Mouse (Mus musculus) limb, embryonic 14.5 days (tissue): ENCODE results near the gene Parp16. TPM values are rescaled to one million over a fixed set of nuclear protein-coding genes. Genes with fewer than 3 reads are reported as not detected.

ENCODE experiments used
- ATAC-seq: fragments of 200-750 bp; cut with Nextera tagmentation; 2 replicates; pipeline ENCODE4 v1.8.0; 2017; ENCODE audit warnings: low read depth, moderate number of reproducible peaks, moderate TSS enrichment; ENCODE audit not compliant: low FRiP score
- DNase-seq: peaks from one replicate; pipeline ENCODE4 v3.0.0-alpha.2; 2015; ENCODE audit warnings: low spot score
- H3K27ac ChIP-seq: fragments of 300-500 bp; sonication (generic); replicated peaks from 2 replicates; pipeline ENCODE4 v1.5.1; 2014; ENCODE audit warnings: low read depth, mild to moderate bottlenecking, low read length, moderate library complexity, mixed read lengths
- H3K27me3 ChIP-seq: fragments of 300-500 bp; sonication (generic); 2 replicates; pipeline ENCODE4 v1.6.1; 2014; ENCODE audit warnings: low read length, mixed read lengths; ENCODE audit not compliant: control insufficient read depth, insufficient read depth
- H3K36me3 ChIP-seq: fragments of 300-500 bp; sonication (generic); 2 replicates; pipeline ENCODE4 v1.6.1; 2014; ENCODE audit warnings: mild to moderate bottlenecking, low read length, moderate library complexity, mixed read lengths; ENCODE audit not compliant: control insufficient read depth, insufficient read depth
- H3K4me1 ChIP-seq: fragments of 300-500 bp; sonication (generic); 2 replicates; pipeline ENCODE4 v1.6.1; 2014; ENCODE audit warnings: antibody characterized with exemption, low read length, mixed read lengths; ENCODE audit not compliant: control insufficient read depth, insufficient read depth
- H3K4me2 ChIP-seq: fragments of 300-500 bp; sonication (generic); replicated peaks from 2 replicates; pipeline ENCODE4 v1.6.1; 2014; ENCODE audit warnings: low read depth, mild to moderate bottlenecking, low read length, moderate library complexity; ENCODE audit not compliant: severe bottlenecking
- H3K4me3 ChIP-seq: fragments of 300-500 bp; sonication (generic); replicated peaks from 2 replicates; pipeline ENCODE4 v1.5.1; 2014; ENCODE audit warnings: low read length
- H3K9ac ChIP-seq: fragments of 300-500 bp; sonication (generic); 2 replicates; pipeline ENCODE4 v1.6.1; 2014; ENCODE audit warnings: mild to moderate bottlenecking, low read depth, low read length, moderate library complexity; ENCODE audit not compliant: severe bottlenecking
- H3K9me3 ChIP-seq: fragments of 300-500 bp; sonication (generic); 2 replicates; pipeline ENCODE4 v1.6.1; 2016; ENCODE audit warnings: low read length; ENCODE audit not compliant: control insufficient read depth
- POLR2A ChIP-seq: fragments of 200-500 bp; IDR thresholded peaks from 2 replicates; pipeline ENCODE4 v1.8.0; 2012; ENCODE audit warnings: inconsistent platforms, mild to moderate bottlenecking, moderate library complexity, borderline replicate concordance; ENCODE audit not compliant: insufficient read depth, insufficient read length; ENCODE audit errors: extremely low read depth
- WGBS: fragments of 180-500 bp; shearing (Covaris S2); extraction: QIAGEN DNeasy Blood & Tissue Kit; methylation state at CpG from one replicate; pipeline ENCODE4 v1.1.7; 2014; 5-methylcytosine and 5-hydroxymethylcytosine counted together
- polyA plus RNA-seq, 2 experiments: library from polyadenylated mRNA; depleted of rRNA in 1 of 2; stranded (reverse) in 1 of 2; unstranded in 1 of 2; fragments of >200 nt; fragmentation: Nextera tagmentation in 1 of 2; extraction: Ambion mirVana in 1 of 2; gene quantifications; 2 replicates each; pipeline versions ENCODE4 v1.2.1 to v1.2.3; 2012 to 2014

Parp16 gene
- polyA plus RNA-seq, 2 experiments = 7.6 TPM

DNA sequence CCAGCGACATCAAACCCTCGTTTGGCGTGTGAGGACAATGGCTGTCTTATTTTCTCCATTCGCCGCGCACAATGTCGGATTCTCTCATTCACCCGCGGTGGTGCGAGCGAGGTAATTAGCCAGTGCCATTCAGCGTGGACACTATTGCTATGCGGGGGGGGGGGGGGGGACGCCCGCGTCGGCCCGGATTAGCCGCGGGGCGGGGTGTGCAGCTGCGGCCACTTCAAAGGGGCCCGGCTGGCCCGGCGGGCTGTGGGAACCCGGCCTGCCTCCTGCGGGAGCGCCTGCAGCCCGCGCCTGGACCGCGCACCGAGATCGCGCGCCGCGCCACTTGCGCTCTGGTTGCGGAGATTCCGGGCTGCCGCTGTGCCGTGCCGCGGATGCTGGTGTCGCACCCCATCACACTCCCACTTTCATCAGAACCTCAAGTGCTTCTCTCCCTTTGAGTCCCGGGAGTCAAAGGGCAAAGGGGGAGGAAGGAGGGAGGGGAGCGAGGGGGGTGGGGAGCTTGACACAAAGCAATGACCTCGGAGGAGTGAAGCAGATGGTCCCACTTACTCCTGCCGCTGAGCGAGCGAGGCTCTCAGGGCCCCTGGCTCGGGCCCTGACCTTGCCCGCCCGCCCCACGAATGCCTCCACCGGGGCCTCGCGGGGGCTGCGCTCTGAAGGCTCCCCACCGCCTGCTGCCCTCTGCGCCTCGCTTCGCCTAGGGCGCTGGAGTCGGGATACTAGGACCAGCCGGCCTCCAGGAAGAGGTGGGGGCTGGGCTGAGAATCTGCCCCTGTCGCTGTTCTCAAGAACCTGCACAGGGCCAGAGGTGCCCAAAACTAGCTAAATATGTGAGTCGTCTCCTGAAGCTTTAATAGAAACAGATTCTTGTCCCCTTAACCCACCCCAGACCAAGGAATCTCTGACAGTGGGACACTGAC lies 32.2 kb upstream of the Parp16 start:
- no peak for TF ChIP-seq POLR2A
- under 1% methylated on average over 45 of the region's 69 CpGs for WGBS
- Histone ChIP-seq H3K4me1 (peaks cover 5% of the 10 kb centered on the region), H3K36me3 (no peaks in the 10 kb centered on the region), H3K27me3 (peaks cover 43% of the 10 kb centered on the region), H3K9me3 (no peaks in the 10 kb centered on the region), H3K9ac (peak overlapping the region; percentile 45; the same call in 1 of the 2 replicates), H3K4me3 (peak overlapping the region; percentile 39), H3K4me2 (peak overlapping the region; percentile 66), H3K27ac (no peak overlapping the region)
- DNase-seq = no peak
- ATAC-seq = no peak

DNA sequence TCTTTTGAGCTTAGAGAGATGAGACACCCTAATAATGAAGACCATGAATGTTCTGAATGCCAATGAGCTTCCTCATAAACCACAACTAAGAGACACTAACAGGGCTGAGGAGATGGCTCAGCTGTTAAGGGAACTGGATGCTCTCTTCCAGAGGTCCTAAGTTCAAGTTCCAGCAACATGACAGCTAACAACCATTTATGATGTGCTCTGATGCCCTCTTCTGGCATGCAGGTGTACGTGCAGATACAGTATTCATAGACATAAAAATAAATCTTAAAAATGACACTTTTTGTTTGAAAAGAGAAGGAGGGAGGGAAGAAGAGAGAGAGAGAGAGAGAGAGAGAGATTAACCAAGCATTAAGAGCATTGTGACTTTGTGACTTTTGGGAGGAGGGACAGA lies 30.3 kb upstream of the Parp16 start:
- no peak overlapping the region for H3K4me3 ChIP-seq
- no peak overlapping the region for H3K4me2 ChIP-seq
- 12% methylated on average over 1 of the region's 1 CpGs for WGBS
- no peak for TF ChIP-seq POLR2A
- no peak overlapping the region for H3K27ac ChIP-seq
- DNase-seq = no peak
- H3K4me1 ChIP-seq = peaks cover 15% of the 10 kb centered on the region
- no peak overlapping the region for H3K9ac ChIP-seq
- H3K27me3 ChIP-seq = peaks cover 43% of the 10 kb centered on the region
- H3K36me3 ChIP-seq = no peaks in the 10 kb centered on the region
- no peak for ATAC-seq
- no peaks in the 10 kb centered on the region for H3K9me3 ChIP-seq

DNA sequence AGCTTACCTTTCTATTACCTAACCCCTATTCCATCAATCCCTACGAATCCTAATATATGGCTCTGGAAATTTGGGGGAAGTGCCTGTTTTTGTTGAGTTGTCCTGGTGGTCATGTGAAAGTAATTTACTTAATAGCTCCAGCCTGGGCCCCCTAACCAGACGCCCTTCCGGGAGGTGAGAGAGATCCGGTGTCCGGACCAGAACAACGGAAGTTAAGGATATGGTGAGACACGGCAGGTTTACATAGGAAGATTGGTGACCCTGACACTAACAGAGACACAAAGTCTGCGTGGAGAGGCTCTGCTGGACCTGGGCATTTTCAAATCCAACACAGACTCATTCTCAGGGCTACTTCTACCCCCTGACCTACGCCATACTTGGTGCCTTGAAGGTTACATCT lies 28.8 kb upstream of the Parp16 start:
- no peak overlapping the region for H3K27ac ChIP-seq
- WGBS = 24% methylated on average over 9 of the region's 9 CpGs
- no peak overlapping the region for H3K4me2 ChIP-seq
- ATAC-seq (no peak), DNase-seq (no peak)
- peaks cover 15% of the 10 kb centered on the region for H3K4me1 ChIP-seq
- TF ChIP-seq POLR2A = no peak
- no peak overlapping the region for H3K9ac ChIP-seq
- H3K27me3 ChIP-seq = peaks cover 42% of the 10 kb centered on the region
- H3K36me3 ChIP-seq = no peaks in the 10 kb centered on the region
- H3K9me3 ChIP-seq = no peaks in the 10 kb centered on the region
- H3K4me3 ChIP-seq = no peak overlapping the region

DNA sequence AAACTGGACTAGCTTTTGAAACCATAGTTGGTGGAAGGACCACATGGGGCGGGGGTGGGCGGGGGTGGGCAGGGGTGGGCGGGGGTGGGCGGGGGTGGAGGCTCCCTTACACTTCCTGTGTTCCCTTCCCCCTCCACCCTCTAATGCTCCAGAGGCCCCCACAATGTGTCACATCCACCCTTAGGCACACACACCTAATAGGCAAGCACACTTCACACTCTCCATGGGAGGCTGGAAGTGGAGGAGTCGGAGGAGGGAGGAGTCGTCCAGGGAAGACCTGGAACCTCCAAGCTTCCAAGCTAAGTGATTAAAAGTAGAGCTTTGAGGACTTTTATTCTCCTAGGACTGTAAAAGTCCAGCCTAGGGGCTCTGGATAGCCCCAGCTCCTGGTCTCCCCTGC lies 26.6 kb upstream of the Parp16 start:
- ATAC-seq (no peak), DNase-seq (no peak)
- no peak overlapping the region for H3K4me3 ChIP-seq
- peaks cover 10% of the 10 kb centered on the region for H3K4me1 ChIP-seq
- H3K9ac ChIP-seq = no peak overlapping the region
- H3K4me2 ChIP-seq = no peak overlapping the region
- no peaks in the 10 kb centered on the region for H3K36me3 ChIP-seq
- 20% methylated on average over 4 of the region's 6 CpGs for WGBS
- H3K9me3 ChIP-seq = no peaks in the 10 kb centered on the region
- no peak for TF ChIP-seq POLR2A
- H3K27me3 ChIP-seq = peaks cover 30% of the 10 kb centered on the region
- H3K27ac ChIP-seq = no peak overlapping the region

DNA sequence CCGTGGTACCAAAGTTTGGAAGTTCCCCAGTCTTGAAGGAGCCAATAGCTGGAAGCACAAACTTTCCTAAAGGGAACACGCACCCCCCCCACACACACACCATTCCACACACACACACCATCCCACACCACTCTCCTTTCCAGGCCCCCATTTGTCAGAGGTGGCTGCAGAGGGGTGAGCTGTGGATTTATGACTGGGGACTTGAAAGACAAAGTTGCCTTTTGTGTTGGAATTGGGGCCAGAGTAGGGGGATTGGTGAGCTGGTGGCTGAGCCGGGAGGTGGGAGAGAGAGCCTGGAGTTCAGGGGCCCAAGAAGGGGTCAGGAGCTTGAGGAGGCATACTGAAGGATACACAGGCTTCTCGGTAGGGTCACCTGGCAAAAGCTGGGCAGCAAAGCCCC lies 26.2 kb upstream of the Parp16 start:
- Histone ChIP-seq H3K36me3 (no peaks in the 10 kb centered on the region), H3K4me1 (peaks cover 10% of the 10 kb centered on the region), H3K9ac (no peak overlapping the region), H3K4me3 (no peak overlapping the region), H3K27ac (no peak overlapping the region), H3K9me3 (no peaks in the 10 kb centered on the region), H3K27me3 (peaks cover 30% of the 10 kb centered on the region), H3K4me2 (no peak overlapping the region)
- ATAC-seq = no peak
- DNase-seq = no peak
- 12% methylated on average over 4 of the region's 4 CpGs for WGBS
- no peak for TF ChIP-seq POLR2A

DNA sequence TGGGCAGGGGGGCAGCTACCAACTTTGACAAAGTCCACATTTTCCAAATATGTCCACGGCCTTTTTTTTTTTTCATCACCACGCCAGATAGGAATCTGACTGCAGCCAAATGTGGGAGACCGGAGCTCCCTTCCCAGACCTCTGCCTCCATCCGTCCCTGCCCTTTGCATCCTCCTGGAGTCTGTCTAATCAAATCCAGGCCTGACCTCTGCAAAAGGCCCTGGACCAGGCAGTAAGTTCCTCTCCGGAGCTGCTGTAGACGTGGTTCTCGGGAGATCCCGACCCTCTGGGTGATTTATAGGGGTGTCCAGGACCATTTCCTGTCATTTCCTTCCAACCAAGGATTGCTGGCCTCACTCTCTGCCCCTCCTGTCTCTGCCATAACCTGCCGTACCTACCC lies 22.5 kb upstream of the Parp16 start:
- Histone ChIP-seq H3K27ac (no peak overlapping the region), H3K4me1 (peaks cover 15% of the 10 kb centered on the region), H3K4me3 (no peak overlapping the region), H3K9me3 (no peaks in the 10 kb centered on the region), H3K4me2 (no peak overlapping the region), H3K36me3 (no peaks in the 10 kb centered on the region), H3K9ac (no peak overlapping the region), H3K27me3 (peaks cover 22% of the 10 kb centered on the region)
- WGBS = 23% methylated on average over 9 of the region's 9 CpGs
- DNase-seq (no peak), ATAC-seq (no peak)
- TF ChIP-seq POLR2A = no peak
